Mouse (Mus musculus): ENCODE results near the gene Plxnb2. TPM values are rescaled to one million over a fixed set of nuclear protein-coding genes. Genes with fewer than 3 reads are reported as not detected.

Plxnb2 gene
- polyA plus RNA-seq, 1 experiment from 2014 or later = 99.0 TPM

GRCm38 (mm10) chr15:89170102-89170501, 10.5 kb downstream of the Plxnb2 start:
- H3K9me3 ChIP-seq = no peaks in the 10 kb centered on the region
- peak overlapping the region; percentile 66 for H3K4me2 ChIP-seq
- H3K27me3 ChIP-seq (replicated peaks) = no peaks in the 10 kb centered on the region
- H3K4me1 ChIP-seq = peaks cover 71% of the 10 kb centered on the region
- no peak overlapping the region for H3K4me3 ChIP-seq
- peaks cover 44% of the 10 kb centered on the region for H3K36me3 ChIP-seq
- 33% methylated on average over 3 of the region's 3 CpGs for WGBS
- peak overlapping the region; percentile 62 for H3K9ac ChIP-seq
- peak overlapping the region; percentile 87 for H3K27ac ChIP-seq (replicated peaks)
- ATAC-seq (ENCODE audit: extremely low read depth, insufficient number of reproducible peaks, low FRiP score, low TSS enrichment) = no peak

- H3K27me3 ChIP-seq (replicated peaks) = no peaks in the 10 kb centered on the region
- H3K36me3 ChIP-seq = peaks cover 51% of the 10 kb centered on the region
- peak; percentile 69; the same call in 1 of the 2 replicates for ATAC-seq (ENCODE audit: extremely low read depth, insufficient number of reproducible peaks, low FRiP score, low TSS enrichment)
- peak overlapping the region; percentile 87 for H3K27ac ChIP-seq (replicated peaks)
- H3K4me2 ChIP-seq = peak overlapping the region; percentile 66
- H3K9me3 ChIP-seq = no peaks in the 10 kb centered on the region
- peak overlapping the region; percentile 78 for H3K9ac ChIP-seq
- H3K4me3 ChIP-seq = peak overlapping the region; percentile 38
- peaks cover 65% of the 10 kb centered on the region for H3K4me1 ChIP-seq
- 5% methylated on average over 10 of the region's 10 CpGs for WGBS
Observed at GRCm38 (mm10) chr15:89169431-89169830, 11.2 kb downstream of the Plxnb2 start.

GRCm38 (mm10) chr15:89168922-89169321, 11.7 kb downstream of the Plxnb2 start:
- Histone ChIP-seq H3K4me1 (peaks cover 60% of the 10 kb centered on the region), H3K36me3 (peaks cover 56% of the 10 kb centered on the region), H3K27me3 (replicated peaks) (no peaks in the 10 kb centered on the region), H3K9me3 (no peaks in the 10 kb centered on the region), H3K9ac (peak overlapping the region; percentile 78), H3K4me2 (peak overlapping the region; percentile 66), H3K4me3 (peak overlapping the region; percentile 38), H3K27ac (replicated peaks) (peak overlapping the region; percentile 87)
- no peak for ATAC-seq (ENCODE audit: extremely low read depth, insufficient number of reproducible peaks, low FRiP score, low TSS enrichment)
- 33% methylated on average over 10 of the region's 10 CpGs for WGBS

- ATAC-seq (ENCODE audit: extremely low read depth, insufficient number of reproducible peaks, low FRiP score, low TSS enrichment) = no peak
- Histone ChIP-seq H3K9ac (no peak overlapping the region), H3K4me2 (no peak overlapping the region), H3K4me1 (peaks cover 25% of the 10 kb centered on the region), H3K27me3 (replicated peaks) (no peaks in the 10 kb centered on the region), H3K9me3 (no peaks in the 10 kb centered on the region), H3K4me3 (no peak overlapping the region), H3K36me3 (peaks cover 90% of the 10 kb centered on the region), H3K27ac (replicated peaks) (no peak overlapping the region)
- 85% methylated on average over 12 of the region's 12 CpGs for WGBS
Observed at GRCm38 (mm10) chr15:89165478-89165877, 15.1 kb downstream of the Plxnb2 start.

- Histone ChIP-seq H3K36me3 (peaks cover 100% of the 10 kb centered on the region), H3K9me3 (no peaks in the 10 kb centered on the region), H3K27ac (replicated peaks) (no peak overlapping the region), H3K4me3 (no peak overlapping the region), H3K4me1 (no peaks in the 10 kb centered on the region), H3K27me3 (replicated peaks) (no peaks in the 10 kb centered on the region), H3K9ac (no peak overlapping the region), H3K4me2 (no peak overlapping the region)
- no peak for ATAC-seq (ENCODE audit: extremely low read depth, insufficient number of reproducible peaks, low FRiP score, low TSS enrichment)
- 86% methylated on average over 9 of the region's 9 CpGs for WGBS
Observed at GRCm38 (mm10) chr15:89161397-89161796, 19.2 kb downstream of the Plxnb2 start.

- Histone ChIP-seq H3K4me2 (no peak overlapping the region), H3K4me3 (no peak overlapping the region), H3K27ac (replicated peaks) (no peak overlapping the region), H3K27me3 (replicated peaks) (no peaks in the 10 kb centered on the region), H3K9me3 (no peaks in the 10 kb centered on the region), H3K9ac (no peak overlapping the region), H3K36me3 (peaks cover 100% of the 10 kb centered on the region), H3K4me1 (no peaks in the 10 kb centered on the region)
- WGBS = 90% methylated on average over 16 of the region's 16 CpGs
- ATAC-seq (ENCODE audit: extremely low read depth, insufficient number of reproducible peaks, low FRiP score, low TSS enrichment) = no peak
Observed at GRCm38 (mm10) chr15:89158516-89158915, 22.1 kb downstream of the Plxnb2 start.

GRCm38 (mm10) chr15:89157954-89158353, 22.6 kb downstream of the Plxnb2 start:
- Histone ChIP-seq H3K9ac (no peak overlapping the region), H3K27ac (replicated peaks) (no peak overlapping the region), H3K9me3 (no peaks in the 10 kb centered on the region), H3K4me3 (no peak overlapping the region), H3K4me2 (no peak overlapping the region), H3K27me3 (replicated peaks) (no peaks in the 10 kb centered on the region), H3K36me3 (peaks cover 98% of the 10 kb centered on the region), H3K4me1 (no peaks in the 10 kb centered on the region)
- ATAC-seq (ENCODE audit: extremely low read depth, insufficient number of reproducible peaks, low FRiP score, low TSS enrichment) = no peak
- 52% methylated on average over 7 of the region's 7 CpGs for WGBS

- Histone ChIP-seq H3K9ac (no peak overlapping the region), H3K27ac (replicated peaks) (no peak overlapping the region), H3K9me3 (no peaks in the 10 kb centered on the region), H3K36me3 (peaks cover 41% of the 10 kb centered on the region), H3K27me3 (replicated peaks) (peaks cover 35% of the 10 kb centered on the region), H3K4me2 (no peak overlapping the region), H3K4me3 (no peak overlapping the region), H3K4me1 (peaks cover 21% of the 10 kb centered on the region)
- ATAC-seq (ENCODE audit: extremely low read depth, insufficient number of reproducible peaks, low FRiP score, low TSS enrichment) = no peak
Observed at GRCm38 (mm10) chr15:89152312-89152711, 28.3 kb downstream of the Plxnb2 start.

- Histone ChIP-seq H3K27me3 (replicated peaks) (peaks cover 58% of the 10 kb centered on the region), H3K4me1 (peaks cover 33% of the 10 kb centered on the region), H3K4me3 (peak overlapping the region; percentile 69), H3K36me3 (peaks cover 18% of the 10 kb centered on the region), H3K9me3 (no peaks in the 10 kb centered on the region), H3K27ac (replicated peaks) (no peak overlapping the region), H3K4me2 (peak overlapping the region; percentile 83), H3K9ac (no peak overlapping the region; the same call in 1 of the 2 replicates)
- 1% methylated on average over 13 of the region's 13 CpGs for WGBS
- ATAC-seq (ENCODE audit: extremely low read depth, insufficient number of reproducible peaks, low FRiP score, low TSS enrichment) = no peak
Observed at GRCm38 (mm10) chr15:89150041-89150390, 30.6 kb downstream of the Plxnb2 start.

- WGBS = 1% methylated on average over 61 of the region's 61 CpGs
- H3K4me2 ChIP-seq = peak within 1 kb of the TSS; percentile 83
- H3K9ac ChIP-seq = peak within 1 kb of the TSS; percentile 83
- H3K4me3 ChIP-seq = peak within 1 kb of the TSS; percentile 69
- peaks cover 64% of the 10 kb centered on the region for H3K27me3 ChIP-seq (replicated peaks)
- H3K4me1 ChIP-seq = peaks cover 33% of the 10 kb centered on the region
- H3K36me3 ChIP-seq = peaks cover 13% of the 10 kb centered on the region
- H3K9me3 ChIP-seq = no peaks in the 10 kb centered on the region
- ATAC-seq (ENCODE audit: extremely low read depth, insufficient number of reproducible peaks, low FRiP score, low TSS enrichment) = 0 out of 2 replicates have a peak, but pooled peaks have one; percentile 21
- H3K27ac ChIP-seq (replicated peaks) = no peak within 1 kb of the TSS; the same call in 1 of the 2 replicates
Observed at GRCm38 (mm10) chr15:89149271-89150040, 31.1 kb downstream of the Plxnb2 start, which contains the start of gene Mapk11. Gene Mapk11, minus strand, starts transcription at chr15:89149628.

- Histone ChIP-seq H3K9ac (peak overlapping the region; percentile 83), H3K27me3 (replicated peaks) (peaks cover 71% of the 10 kb centered on the region), H3K4me1 (peaks cover 33% of the 10 kb centered on the region), H3K9me3 (no peaks in the 10 kb centered on the region), H3K4me3 (peak overlapping the region; percentile 69), H3K4me2 (peak overlapping the region; percentile 83), H3K27ac (replicated peaks) (no peak overlapping the region; the same call in 1 of the 2 replicates), H3K36me3 (peaks cover 5% of the 10 kb centered on the region)
- WGBS = 7% methylated on average over 25 of the region's 25 CpGs
- ATAC-seq (ENCODE audit: extremely low read depth, insufficient number of reproducible peaks, low FRiP score, low TSS enrichment) = no peak
Observed at GRCm38 (mm10) chr15:89148496-89149270, 31.9 kb downstream of the Plxnb2 start.

Data from heart, embryonic 13.5 days (tissue).